Mouse (Mus musculus): Measurements from ENCODE around the gene Tcl1.

DNA sequence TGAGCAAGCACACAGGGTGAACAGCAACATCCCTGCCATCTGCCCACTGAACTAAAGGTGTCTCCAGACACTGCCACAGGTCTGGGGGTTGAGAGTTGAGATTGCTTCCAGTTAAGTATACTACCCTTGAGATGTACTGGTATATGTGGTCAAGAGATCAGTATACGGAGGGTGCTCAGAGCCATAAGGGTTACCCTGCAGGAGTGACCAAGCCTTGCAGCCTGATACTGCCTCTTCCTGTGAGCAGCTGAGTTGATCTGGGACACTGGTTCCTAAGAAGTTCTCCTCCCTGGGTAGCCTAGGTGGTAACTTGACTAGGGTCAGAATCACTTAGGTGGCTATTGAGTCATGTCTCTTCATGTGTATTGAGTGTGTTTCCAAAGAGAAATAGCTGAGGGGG, 14.2 kb downstream of the Tcl1 start:
- no peak for TF ChIP-seq POLR2A (IDR thresholded peaks at IDR 0.05; ENCODE audit: low read depth, low read length)
- no peak for TF ChIP-seq CTCF (IDR thresholded peaks at IDR 0.05; ENCODE audit: borderline replicate concordance, insufficient read depth, low read length)
